In genomic region chr2:167860457-167861177, GRCm38 (mm10) we compare ENCODE assay signal across 8 mouse cellular contexts.
DNase-seq lines count a peak whose midpoint lies in the region; ATAC-seq and TF ChIP-seq lines count a peak whose summit lies in the region.

No protein-coding gene starts in this region.

- no peaks in the 10 kb centered on the region for H3K36me3 ChIP-seq in liver, embryonic 11.5 days (ENCODE audit: control insufficient read depth, insufficient read depth, low read length)
- no peaks in the 10 kb centered on the region for H3K36me3 ChIP-seq in embryonic facial prominence, embryonic 15.5 days
- H3K36me3 ChIP-seq in heart, postnatal 0 days (replicated peaks; ENCODE audit: control insufficient read depth, insufficient read depth, low read length), result no peaks in the 10 kb centered on the region
- H3K36me3 ChIP-seq in liver, adult 2 months (ENCODE audit: control insufficient read depth, insufficient read depth, low read length), result no peaks in the 10 kb centered on the region

- TF ChIP-seq CTCF in heart, postnatal 0 days (IDR thresholded peaks at IDR 0.05; ENCODE audit: low read depth), result peak; percentile 27
- 0 out of 2 replicates have a peak, but pooled peaks have one; percentile 1 for TF ChIP-seq CTCF in liver, adult 2 months (IDR thresholded peaks at IDR 0.05; ENCODE audit: low read depth, low read length)

- no peak overlapping the region for H3K4me3 ChIP-seq in liver, embryonic 11.5 days (ENCODE audit: low read depth, low read length)
- H3K4me3 ChIP-seq in embryonic facial prominence, embryonic 15.5 days (replicated peaks), result no peak overlapping the region
- no peak overlapping the region for H3K4me3 ChIP-seq in heart, postnatal 0 days (ENCODE audit: low read depth, low read length)
- H3K4me3 ChIP-seq in liver, adult 2 months (ENCODE audit: insufficient read depth, low read depth, low read length), result 0 out of 2 replicates have a peak overlapping the region, but pooled peaks have one; percentile 8

- no peaks in the 10 kb centered on the region for H3K79me2 ChIP-seq in liver, adult 2 months (ENCODE audit: control insufficient read depth, insufficient read depth, low read length)

- H3K4me1 ChIP-seq in liver, embryonic 11.5 days (replicated peaks; ENCODE audit: control insufficient read depth, insufficient read depth, low read length), result 0 out of 2 replicates have a peak, but pooled peaks cover 6% of the 10 kb centered on the region
- peaks cover 38% of the 10 kb centered on the region for H3K4me1 ChIP-seq in embryonic facial prominence, embryonic 15.5 days
- H3K4me1 ChIP-seq in heart, postnatal 0 days (ENCODE audit: control insufficient read depth, insufficient read depth), result peaks cover 25% of the 10 kb centered on the region
- peaks cover 48% of the 10 kb centered on the region for H3K4me1 ChIP-seq in liver, adult 2 months (ENCODE audit: control insufficient read depth, insufficient read depth, low read length)

- H3K27me3 ChIP-seq in liver, embryonic 11.5 days (replicated peaks; ENCODE audit: control insufficient read depth, insufficient read depth, low read length), result no peaks in the 10 kb centered on the region
- H3K27me3 ChIP-seq in embryonic facial prominence, embryonic 15.5 days, result no peaks in the 10 kb centered on the region; the same call in 1 of the 2 replicates
- no peaks in the 10 kb centered on the region for H3K27me3 ChIP-seq in heart, postnatal 0 days (ENCODE audit: control insufficient read depth, insufficient read depth, low read length)
- H3K27me3 ChIP-seq in liver, adult 2 months (ENCODE audit: control insufficient read depth, insufficient read depth, low read length), result no peaks in the 10 kb centered on the region

- no peaks in the 10 kb centered on the region for H3K9me3 ChIP-seq in liver, embryonic 11.5 days (ENCODE audit: control insufficient read depth, low read length)
- no peaks in the 10 kb centered on the region for H3K9me3 ChIP-seq in embryonic facial prominence, embryonic 15.5 days (replicated peaks)
- H3K9me3 ChIP-seq in heart, postnatal 0 days (replicated peaks; ENCODE audit: control insufficient read depth, low read length), result no peaks in the 10 kb centered on the region

- H3K9ac ChIP-seq in liver, embryonic 11.5 days (ENCODE audit: low read depth, low read length), result no peak overlapping the region
- H3K9ac ChIP-seq in embryonic facial prominence, embryonic 15.5 days, result no peak overlapping the region
- 0 out of 2 replicates have a peak overlapping the region, but pooled peaks have one; percentile 25 for H3K9ac ChIP-seq in heart, postnatal 0 days (replicated peaks; ENCODE audit: low read depth, low read length)
- peak overlapping the region; percentile 77 for H3K9ac ChIP-seq in liver, adult 2 months (ENCODE audit: low read depth, low read length)

- no peak overlapping the region for H3K4me2 ChIP-seq in liver, embryonic 11.5 days
- H3K4me2 ChIP-seq in embryonic facial prominence, embryonic 15.5 days (replicated peaks), result no peak overlapping the region
- H3K4me2 ChIP-seq in heart, postnatal 0 days (ENCODE audit: low read depth, low read length), result no peak overlapping the region

- no peak for ATAC-seq in liver, embryonic 11.5 days (replicated peaks; ENCODE audit: low FRiP score)
- ATAC-seq in embryonic facial prominence, embryonic 15.5 days (ENCODE audit: insufficient number of reproducible peaks, low FRiP score, low TSS enrichment, low read depth), result peak; percentile 77
- peak; percentile 92 for ATAC-seq in heart, postnatal 0 days (ENCODE audit: insufficient read depth, low read depth)

- peak; percentile 95 for TF ChIP-seq EP300 in heart, postnatal 0 days (IDR thresholded peaks at IDR 0.05; ENCODE audit: low read depth)

- peak; percentile 32 for DNase-seq in liver
- DNase-seq in liver, embryonic 11.5 days (ENCODE audit: low spot score), result no peak
- peak; percentile 95 for DNase-seq in heart, postnatal 0 days (ENCODE audit: low spot score)
- peak; percentile 97 for DNase-seq in kidney, postnatal 14 days
- DNase-seq in liver, adult 2 months (ENCODE audit: extremely low read depth, low read depth, low spot score), result peak; percentile 93
- DNase-seq in ovary, postnatal 14 days (ENCODE audit: low spot score), result peak; percentile 77
- DNase-seq in embryo, embryonic 10 days (ENCODE audit: low spot score), result no peak

- H3K27ac ChIP-seq in liver, embryonic 11.5 days (ENCODE audit: low read depth, low read length), result no peak overlapping the region
- peak overlapping the region; percentile 18; the same call in 1 of the 2 replicates for H3K27ac ChIP-seq in embryonic facial prominence, embryonic 15.5 days (replicated peaks)
- H3K27ac ChIP-seq in heart, postnatal 0 days (ENCODE audit: low read depth), result peak overlapping the region; percentile 87
- peak overlapping the region; percentile 95 for H3K27ac ChIP-seq in liver, adult 2 months (replicated peaks; ENCODE audit: insufficient read depth, low read depth, low read length)

- peak; percentile 45; the same call in 1 of the 2 replicates for TF ChIP-seq POLR2A in liver, adult 2 months (IDR thresholded peaks at IDR 0.05; ENCODE audit: extremely low read depth, insufficient read depth, low read length)

- WGBS in liver, embryonic 11.5 days, result 55% methylated on average over 10 of the region's 10 CpGs
- 44% methylated on average over 10 of the region's 10 CpGs for WGBS in embryonic facial prominence, embryonic 15.5 days
- WGBS in heart, postnatal 0 days, result 28% methylated on average over 10 of the region's 10 CpGs
- WGBS in liver, adult 2 months, result 15% methylated on average over 10 of the region's 10 CpGs

Comparison
In these comparisons a context has a peak if more than half of its experiments do, and no peak if none do; other contexts are left out.
1. DNase-seq: peak in liver (single experiment), heart, postnatal 0 days (single experiment), kidney, postnatal 14 days (single experiment), liver, adult 2 months (single experiment) and ovary, postnatal 14 days (single experiment); none in liver, embryonic 11.5 days (single experiment) and embryo, embryonic 10 days (single experiment).
2. H3K9ac ChIP-seq: peak in heart, postnatal 0 days (single experiment) and liver, adult 2 months (single experiment); none in liver, embryonic 11.5 days (single experiment) and embryonic facial prominence, embryonic 15.5 days (single experiment).